Mouse (Mus musculus): ENCODE results near the gene 2410004B18Rik. TPM values are rescaled to one million over a fixed set of nuclear protein-coding genes. Genes with fewer than 3 reads are reported as not detected.
"Not testable (repeated sequence)": the region's sequence is repeated elsewhere in the genome, so short reads cannot be mapped to it uniquely, and the experiment has no call there.

Gene 2410004B18Rik
- total RNA-seq (2021) = 10 to 100 TPM; 51.5 to 56.8 TPM

DNA sequence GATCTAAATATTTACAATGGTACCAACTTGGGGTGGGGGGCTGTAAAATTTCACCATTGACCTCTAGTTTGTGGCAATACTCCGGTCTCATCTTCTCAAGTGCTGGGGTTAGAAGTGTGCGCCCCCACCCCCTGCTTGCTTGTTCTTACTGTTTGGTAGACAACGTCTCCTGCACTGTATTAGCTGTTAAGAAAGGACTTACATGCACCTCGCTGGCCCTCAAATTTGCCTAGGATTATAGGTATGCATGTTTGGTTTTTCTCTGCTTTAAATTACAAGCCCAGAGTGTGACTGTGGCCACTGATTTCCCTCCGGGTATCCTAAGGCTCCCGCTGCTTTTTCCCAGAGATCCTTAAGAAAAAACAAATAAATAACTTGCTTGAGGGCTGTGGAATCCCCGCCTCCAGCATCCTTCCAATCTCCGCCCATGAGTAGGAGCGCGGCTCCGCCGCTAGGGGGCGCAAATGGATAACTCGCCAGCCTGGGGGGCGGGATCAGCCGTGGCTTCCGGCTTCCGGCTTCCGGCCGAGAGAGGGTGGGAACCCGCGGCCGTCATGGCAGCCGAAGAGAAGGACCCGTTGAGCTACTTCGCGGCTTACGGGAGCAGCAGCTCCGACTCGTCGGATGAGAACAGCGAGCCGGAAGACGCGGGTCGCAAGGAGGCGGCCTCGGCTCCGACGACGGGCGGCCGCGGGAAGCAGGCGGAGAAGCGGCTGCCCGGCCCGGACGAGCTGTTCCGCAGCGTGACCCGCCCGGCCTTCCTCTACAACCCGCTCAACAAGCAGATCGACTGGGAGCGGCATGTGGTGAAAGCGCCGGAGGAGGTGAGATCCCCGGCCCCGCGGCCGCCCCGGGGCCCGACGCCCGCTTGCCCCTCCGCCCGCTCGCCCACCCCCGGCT lies at the start of gene 2410004B18Rik:
TSS of gene 2410004B18Rik (plus strand) at position 510 of the 900 bp plus-strand sequence.
- intact Hi-C loops (cut with DNase I) = no loop called here
- peak; percentile 93 for DNase-seq

DNA sequence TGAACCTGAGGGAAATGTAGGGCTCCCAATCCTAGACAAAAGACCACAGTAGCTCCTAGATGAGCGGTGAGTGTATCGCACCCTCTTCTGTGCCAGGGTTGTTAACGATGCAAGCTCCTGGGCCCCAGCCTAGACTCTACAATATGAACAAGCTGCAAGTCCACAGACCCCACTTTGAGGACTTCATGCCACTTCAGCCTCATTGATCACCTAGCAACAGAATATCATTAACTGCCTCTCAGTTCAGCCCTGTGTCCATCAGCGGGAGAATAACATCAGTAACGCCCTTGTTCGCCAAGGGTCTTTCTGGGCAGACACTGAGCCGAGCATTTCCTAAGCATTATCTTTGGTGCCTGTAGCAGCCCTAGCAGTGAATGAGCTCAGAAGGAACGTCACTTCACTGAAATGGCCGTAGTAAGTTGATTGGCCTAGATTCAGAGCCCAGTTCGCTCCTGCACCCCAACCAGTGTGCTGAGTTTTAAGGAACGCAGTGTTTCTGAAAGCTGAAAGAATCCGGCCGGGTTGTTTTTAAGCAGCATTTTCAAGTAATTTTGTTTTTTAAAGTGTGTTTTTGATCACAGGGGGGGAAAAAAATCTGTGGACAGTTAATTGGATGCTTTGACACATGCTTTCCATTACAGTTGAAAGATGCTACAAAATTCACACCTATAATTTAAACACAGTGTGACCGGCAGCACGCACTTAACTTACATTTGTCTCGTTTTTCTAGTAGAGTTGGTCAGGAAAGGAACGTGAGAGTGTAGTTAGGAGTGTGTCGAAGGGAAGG lies 47.3 kb upstream of the 2410004B18Rik start:
- DNase-seq = peak; percentile 37
- intact Hi-C loops (cut with DNase I) = loop anchor here (10.0 kb wide), 1 partner anchor 136 kb away; the partner anchor contains the start of gene Ddah1

DNA sequence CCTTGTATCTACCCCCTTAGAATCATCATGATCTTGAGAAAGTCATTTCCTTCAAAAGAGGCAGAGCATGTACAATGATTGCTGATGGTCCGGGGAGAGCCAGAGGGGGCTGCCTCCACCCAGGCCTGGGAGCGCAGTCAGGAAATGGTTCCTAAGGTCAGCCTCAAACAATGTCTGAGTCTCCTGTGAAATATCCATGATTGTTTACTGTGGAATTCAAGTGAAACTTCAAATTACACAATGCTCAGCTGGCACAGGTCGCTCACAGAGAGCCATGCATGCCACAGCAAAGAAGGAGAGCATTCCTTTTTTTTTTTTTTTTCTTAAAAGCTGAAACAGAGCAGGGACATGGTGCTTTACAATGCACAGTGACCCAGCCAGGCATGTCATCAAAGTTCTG lies 45.4 kb upstream of the 2410004B18Rik start:
- no peak for DNase-seq
- intact Hi-C loops (cut with DNase I) = loop anchor here (10.0 kb wide), 1 partner anchor 138 kb away; the partner anchor contains the start of gene Ddah1

DNA sequence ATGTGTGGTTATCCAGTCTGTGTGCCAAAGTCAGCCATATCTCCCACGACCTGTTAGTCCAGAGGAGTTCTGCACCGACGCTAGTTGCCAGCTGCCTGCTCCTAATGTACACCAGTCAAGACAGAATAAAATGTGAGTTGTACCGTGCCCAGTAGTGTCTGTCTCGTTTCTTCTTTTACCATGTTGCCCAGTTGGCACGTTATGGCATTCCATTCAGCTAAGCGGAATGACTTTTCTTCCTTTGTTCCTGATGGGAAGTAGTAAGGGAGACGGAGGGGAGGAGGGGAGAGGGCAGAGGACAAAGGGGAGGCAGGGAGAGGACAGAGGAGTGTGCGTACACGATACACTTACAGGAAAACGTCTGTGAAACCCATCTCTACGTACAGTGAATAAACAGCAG lies 43.7 kb upstream of the 2410004B18Rik start:
- intact Hi-C loops (cut with DNase I) = loop anchor here (10.0 kb wide), 1 partner anchor 139 kb away; the partner anchor contains the start of gene Ddah1
- DNase-seq = peak; percentile 21

DNA sequence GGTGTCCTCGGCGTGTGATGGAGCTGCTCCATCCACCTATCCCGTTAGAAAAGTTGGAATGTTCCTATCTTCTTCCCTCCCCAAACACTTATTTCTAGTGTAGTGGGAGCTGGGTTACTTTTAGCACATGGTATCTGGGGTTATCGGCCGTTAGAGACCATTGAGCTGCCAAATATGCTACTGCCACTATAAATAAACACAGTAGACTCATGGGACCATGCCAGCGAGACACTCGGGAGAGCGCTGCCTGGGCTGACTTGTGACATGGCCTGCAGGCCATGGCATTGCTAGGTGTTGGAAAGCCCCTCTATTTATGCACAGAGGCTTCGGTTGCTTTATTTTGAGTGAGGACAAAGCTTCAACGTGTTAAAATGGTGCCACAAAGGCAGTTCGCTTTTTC lies 40.1 kb upstream of the 2410004B18Rik start:
- DNase-seq = no peak
- intact Hi-C loops (cut with DNase I) = loop anchor here (10.0 kb wide), 1 partner anchor 143 kb away; the partner anchor contains the start of gene Ddah1

DNA sequence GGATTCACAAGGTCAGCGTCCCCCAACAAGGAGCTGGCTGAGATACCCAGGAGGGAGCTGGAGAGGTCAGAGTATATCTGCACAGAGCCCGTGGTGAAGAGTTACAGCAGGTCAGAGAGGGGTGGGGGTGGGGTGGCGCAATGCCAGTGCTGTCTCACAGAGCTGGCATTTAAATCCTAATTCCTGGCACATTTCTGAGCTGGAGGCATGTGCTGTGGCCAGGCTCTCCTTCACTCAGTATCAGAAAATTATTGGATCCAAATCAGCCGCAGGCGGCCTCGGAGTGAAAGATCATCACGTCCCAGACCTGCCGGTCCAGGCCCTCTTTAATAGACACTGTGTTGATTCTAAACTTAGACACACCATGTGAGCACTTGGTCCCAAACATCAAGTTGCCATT lies 38.0 kb upstream of the 2410004B18Rik start:
- intact Hi-C loops (cut with DNase I) = loop anchor here (10.0 kb wide), 1 partner anchor 145 kb away; the partner anchor contains the start of gene Ddah1
- peak; percentile 33 for DNase-seq

DNA sequence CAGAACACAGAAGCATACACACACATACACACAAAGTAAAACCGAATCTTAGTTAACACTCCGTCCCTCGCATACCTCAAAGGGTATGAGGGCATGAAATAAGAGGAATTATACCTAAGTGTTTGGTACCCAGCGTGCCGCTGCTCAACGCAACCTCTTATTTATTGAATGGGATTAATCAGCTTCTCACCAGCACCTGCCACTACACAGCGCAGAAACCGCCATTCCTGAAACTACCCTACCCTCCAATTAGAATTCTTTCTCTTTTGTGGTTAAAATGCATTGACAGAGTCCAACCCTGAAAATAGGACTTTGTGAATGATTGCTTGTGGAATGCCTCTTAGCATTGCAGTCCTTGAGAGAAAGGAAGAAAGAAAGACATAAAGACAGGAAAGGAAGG lies 34.3 kb upstream of the 2410004B18Rik start:
- intact Hi-C loops (cut with DNase I) = no loop called here
- no peak for DNase-seq

DNA sequence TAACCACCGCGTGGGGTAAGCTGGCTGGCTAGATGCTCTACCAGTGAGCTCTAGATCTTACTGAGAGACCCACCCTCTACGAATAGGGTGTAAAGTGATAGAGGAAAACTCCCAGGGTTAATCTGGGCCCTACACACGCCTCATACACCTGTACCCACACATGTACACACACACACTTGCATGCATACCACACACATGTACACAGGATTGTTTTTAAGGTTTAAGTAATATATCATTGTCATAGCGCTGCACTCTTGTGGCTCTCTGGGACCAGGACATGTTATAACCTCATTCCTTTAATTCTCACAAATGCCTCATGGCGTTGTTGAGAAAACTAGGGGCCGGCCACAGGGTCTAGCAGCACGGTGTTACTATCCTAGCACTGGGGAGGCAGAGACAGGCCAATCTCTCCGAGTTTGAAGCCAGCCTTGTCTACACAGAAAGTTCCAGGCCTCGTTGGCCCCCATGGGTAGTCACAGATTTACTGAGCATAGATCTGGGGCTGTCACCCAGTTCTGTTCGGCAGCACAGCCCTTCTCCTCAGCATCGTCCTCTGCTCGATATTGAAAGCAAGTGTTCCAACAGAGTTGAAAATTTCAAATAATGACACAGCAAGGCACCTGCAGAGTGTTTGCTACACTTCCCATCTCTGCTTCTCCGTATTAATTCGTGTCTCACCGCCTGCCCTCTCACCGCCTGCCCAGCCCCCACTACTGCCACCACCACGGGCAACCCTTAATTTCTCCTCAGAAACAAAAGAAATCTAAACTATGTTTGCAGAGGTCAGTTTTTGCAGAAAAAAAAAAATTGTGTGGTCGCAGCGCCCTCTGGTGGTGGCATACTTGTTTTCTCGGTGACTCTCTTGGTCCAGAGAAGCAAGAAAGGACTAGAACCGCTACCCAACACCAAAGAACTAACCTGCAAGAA lies 32.7 kb upstream of the 2410004B18Rik start:
- DNase-seq = peak; percentile 58
- intact Hi-C loops (cut with DNase I) = loop anchor here (1.0 kb wide), 1 partner anchor 321 kb away; no protein-coding TSS in a partner anchor

DNA sequence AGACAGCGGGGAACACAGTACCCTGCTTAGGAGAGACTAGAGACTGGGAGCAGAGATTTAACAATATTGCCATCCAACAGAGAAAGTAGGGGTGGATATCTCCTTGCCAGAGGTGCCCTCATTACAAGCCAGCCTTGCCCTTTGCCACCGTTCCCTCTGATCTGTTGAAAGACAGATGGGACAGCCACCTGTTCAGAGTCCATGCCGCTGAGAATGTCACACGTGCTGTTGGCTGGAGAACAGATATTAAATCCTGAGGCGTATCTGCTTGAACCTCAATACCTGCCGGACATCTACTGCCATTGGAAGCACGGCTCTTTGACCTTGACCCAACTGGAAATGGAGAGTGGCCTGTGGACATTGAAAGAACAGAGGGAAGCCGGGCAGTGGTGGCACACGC lies 31.2 kb upstream of the 2410004B18Rik start:
- intact Hi-C loops (cut with DNase I) = no loop called here

DNA sequence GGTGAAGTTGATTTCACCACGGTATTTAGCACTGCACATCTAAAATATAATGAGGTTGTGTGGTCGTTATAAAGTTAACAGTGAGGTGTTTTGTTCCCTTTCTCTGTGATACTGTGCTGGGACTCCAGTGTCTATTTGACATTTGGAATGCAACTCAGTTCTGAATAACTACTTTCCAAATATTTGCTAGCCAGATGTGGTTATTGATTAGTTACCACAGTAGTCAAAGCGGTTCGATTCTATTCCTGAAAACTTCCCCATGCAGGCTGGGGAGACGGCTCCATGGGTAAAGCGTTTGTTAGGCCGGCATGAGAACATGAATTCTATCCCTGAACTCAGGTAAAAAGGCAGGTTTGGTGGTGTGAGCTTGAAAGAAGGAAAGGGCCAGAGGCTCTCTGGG lies 25.3 kb upstream of the 2410004B18Rik start:
- DNase-seq = no peak
- intact Hi-C loops (cut with DNase I) = no loop called here

More for the DNA sequence above, 31.2 kb upstream of the 2410004B18Rik start:
- no peak for DNase-seq

DNA sequence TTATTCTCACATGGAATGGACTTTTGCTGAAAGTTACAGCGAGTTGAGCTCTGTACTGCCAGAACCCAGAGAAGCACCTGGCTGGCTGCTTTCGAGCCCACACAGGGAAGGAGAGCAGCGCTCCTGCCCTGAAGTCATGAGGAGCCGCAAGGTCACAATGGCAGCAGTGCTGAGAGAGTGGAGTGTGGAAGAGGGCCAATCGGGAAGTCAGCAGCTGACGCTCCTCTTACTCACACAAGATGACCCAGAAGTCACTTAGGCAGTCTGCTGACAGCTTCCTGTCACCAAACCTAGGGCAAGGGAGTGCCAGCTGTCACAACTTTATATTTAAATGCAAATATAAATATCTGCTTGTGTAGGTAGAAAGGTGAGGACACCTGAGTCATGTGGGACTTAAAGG lies 24.6 kb upstream of the 2410004B18Rik start:
- intact Hi-C loops (cut with DNase I) = no loop called here
- no peak for DNase-seq

DNA sequence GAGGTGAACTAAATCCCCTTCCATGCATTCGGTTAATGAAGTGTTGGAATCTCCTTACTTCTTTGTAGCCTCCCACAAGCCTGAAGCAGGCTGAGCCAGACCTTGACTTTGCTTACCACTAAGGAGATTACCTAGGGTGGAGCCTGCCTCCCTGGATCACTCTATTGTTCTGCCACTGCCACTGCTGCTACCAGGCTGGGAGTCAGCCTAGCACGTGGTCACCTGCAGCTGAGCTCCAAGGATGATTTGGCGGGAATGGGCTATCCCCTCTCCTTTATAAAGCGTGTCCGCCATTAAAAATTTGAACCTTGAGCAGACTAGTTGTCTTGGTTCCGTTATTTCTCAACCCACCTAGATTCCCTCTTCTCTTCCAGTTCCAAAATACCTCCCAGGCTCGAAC lies 23.9 kb upstream of the 2410004B18Rik start:
- DNase-seq; intact Hi-C loops (cut with DNase I): not testable (repeated sequence)

DNA sequence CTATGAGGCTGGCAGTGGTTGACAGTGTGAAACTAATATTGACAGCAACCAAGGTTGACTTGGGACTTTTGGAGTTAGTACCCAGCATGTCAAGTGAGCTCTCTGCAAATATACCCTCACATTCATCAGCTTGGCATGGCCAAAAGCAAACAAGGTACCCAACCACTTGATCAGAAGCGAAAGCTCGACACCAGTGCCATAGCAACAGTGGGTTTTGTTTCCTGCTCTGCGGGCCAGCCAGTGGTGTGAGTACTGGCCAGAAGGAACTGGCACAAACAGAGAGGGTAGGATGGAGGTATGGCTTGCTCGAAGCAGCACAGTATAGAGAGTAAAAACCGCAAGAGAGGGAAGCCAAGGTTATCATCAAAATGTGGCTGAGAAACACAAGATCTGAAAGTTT lies 21.4 kb upstream of the 2410004B18Rik start:
- DNase-seq = no peak
- intact Hi-C loops (cut with DNase I) = no loop called here

DNA sequence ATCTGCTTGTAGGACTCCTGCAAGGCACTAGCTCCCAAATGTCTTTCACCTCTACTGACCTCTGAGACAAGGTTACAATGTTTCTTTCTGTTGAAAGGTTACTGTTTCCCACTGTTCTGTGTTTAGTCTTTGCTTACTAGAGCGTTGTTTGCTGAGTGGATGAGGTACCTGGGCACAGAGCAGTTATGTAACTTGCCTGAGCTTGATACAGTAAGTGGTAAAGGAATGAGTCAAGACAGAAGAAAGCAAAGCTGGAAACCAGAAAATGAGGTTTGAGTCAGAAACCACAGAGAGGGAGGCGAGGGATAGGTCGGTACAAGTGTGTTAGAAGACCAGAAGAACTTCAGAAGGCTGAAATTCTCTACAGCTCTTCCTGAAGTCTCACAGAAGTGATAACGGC lies 21.0 kb upstream of the 2410004B18Rik start:
- intact Hi-C loops (cut with DNase I) = no loop called here
- DNase-seq = no peak

DNA sequence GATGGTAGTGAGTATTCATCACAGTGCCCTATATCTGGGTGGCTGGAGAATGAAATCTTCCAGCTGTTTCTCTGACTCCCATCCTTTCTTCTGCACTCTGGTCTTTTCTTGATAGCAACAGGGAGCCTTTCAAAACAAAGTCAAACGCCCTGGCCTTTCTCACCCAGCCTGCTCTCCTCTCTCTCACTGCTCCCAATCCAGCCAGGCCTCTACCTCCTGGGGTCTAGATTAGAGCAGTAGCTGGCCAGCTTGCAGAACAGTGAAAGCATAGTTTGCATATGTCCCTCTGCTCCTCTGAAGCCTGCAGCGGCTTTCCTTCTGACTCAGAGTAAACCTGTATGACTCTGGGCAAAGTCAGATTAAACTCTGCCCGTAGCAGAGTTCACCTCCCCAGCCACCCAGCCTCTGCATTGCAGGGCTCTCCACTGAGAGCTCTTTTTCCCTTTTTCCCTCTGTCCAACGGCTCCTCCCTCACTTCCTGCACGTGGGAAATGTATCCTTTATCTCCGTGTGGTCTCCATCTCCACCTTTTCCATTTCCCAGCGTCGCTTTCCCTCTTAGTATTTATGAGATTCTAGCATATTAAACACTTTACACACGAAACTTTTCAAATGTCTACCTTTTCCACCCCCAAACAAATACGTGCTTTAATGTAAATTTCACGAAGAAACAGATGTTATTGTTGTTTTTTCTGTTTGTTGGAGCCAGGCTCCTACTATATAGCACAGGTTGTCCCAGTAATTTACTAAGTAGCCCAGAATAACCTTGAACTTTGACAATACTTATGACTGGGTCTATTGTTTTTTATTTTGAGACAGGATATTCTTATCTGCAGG lies 15.6 kb upstream of the 2410004B18Rik start, which contains the start of gene Bcl10:
TSS of gene Bcl10 (plus strand) at position 786 of the 836 bp plus-strand sequence.
- no peak for DNase-seq
- intact Hi-C loops (cut with DNase I) = no loop called here

DNA sequence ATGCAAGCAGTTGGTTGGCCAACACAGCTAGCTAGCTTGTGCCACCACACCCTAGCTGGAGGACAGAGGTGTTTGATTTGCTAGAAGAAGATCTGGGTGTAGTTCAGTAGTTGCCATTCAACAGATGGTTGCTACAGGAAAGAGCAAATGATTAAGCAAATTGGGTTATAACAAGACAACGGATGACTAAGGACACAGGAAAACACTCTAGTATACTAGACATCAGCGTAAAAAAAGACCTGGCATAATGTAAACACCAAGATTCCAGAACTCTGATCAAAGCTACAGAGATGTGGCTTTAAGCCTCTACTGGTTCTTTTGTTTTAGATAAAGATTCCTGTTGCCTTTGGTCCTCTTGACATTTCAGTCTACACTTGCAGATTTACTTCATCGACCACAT lies 14.8 kb upstream of the 2410004B18Rik start:
- intact Hi-C loops (cut with DNase I) = no loop called here
- no peak for DNase-seq

DNA sequence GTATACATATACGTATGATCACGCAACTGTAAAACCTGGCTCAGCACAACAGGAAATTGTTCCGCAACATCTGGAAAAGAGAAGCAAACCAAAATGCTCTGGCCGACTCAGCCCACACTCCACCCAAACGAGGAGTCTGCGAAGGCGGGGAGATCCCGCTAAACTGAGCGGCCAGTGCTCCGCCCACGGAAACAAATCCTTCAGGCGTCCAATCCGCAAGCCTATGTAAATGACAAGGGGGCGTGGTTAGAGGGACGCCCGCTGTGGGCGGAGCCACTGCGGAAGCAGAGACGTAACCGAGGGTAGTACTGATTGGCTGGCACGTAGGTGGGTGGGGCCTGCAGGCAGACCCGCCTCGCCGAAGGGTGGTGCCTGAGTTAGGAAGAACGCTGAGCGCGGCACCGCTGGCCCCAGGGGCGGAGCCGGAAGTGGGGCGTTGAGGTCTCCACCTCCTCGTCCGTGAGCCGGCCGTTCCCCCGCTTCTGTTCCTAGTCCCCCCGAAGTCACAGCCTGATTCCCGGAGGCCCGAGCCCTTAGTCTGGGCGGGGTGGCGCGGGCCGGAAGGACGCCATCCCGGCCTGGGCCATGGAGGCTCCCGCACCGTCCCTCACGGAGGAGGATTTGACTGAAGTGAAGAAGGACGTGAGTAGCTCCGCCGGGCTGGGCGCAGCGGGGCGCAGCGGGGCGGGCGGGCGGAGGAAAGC lies 13.8 kb upstream of the 2410004B18Rik start:
- intact Hi-C loops (cut with DNase I) = no loop called here
- peak; percentile 99 for DNase-seq

DNA sequence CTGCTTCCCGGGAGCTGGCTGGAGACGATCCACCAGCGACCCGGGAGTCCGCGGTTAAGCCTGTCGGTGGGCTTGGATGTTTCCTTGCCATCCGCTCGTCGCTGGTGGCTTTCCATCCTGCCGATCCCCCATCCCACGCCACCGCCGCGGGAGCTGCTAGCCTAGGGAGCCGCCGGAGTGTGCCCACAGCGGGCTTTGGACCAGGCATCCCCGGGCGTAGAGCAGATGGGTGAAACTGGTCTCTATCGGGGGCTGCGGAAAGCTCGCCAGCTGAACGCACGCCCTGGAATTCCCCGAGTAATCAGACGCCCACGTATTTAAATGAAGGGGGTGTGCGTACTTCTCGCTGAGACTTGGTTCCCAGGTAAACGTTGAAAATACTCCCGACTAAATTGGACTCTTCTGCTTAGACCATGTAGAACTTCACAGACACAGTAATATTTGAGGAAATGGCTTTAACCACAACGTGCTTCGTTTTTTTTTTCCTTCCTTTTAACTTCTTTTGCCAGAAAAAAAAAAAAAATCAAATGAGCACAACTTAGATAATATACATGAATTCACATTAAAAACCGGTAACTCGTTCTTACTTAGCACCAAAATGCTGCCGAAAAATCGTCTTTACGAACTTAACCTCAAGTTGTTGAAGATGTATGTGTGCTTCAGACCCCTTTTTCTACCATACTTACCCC lies 13.0 kb upstream of the 2410004B18Rik start:
- peak; percentile 60 for DNase-seq
- intact Hi-C loops (cut with DNase I) = no loop called here
